Mouse (Mus musculus) liver, embryonic 14.5 days (tissue): ENCODE data around the gene Krt76.

ENCODE experiments used
- CTCF ChIP-seq: IDR thresholded peaks from 2 replicates; pipeline ENCODE4 v1.5.1; 2016; ENCODE audit warnings: antibody characterized with exemption, low read depth, control low read depth
- EP300 ChIP-seq: IDR thresholded peaks from 2 replicates; pipeline ENCODE4 v1.6.1; 2016; ENCODE audit warnings: antibody characterized with exemption, low read depth

GRCm38 (mm10) chr15:101873231-101873630, 19.5 kb downstream of the Krt76 start:
- TF ChIP-seq CTCF: no peak
- no peak for TF ChIP-seq EP300
